Mouse (Mus musculus) bone marrow, adult 2 months (tissue): ENCODE results near the gene Glis1.
A peak's percentile ranks its signal among the peaks of the same experiment; 100 is the strongest.

Experiments used
- CTCF ChIP-seq: fragments of 200-500 bp; IDR thresholded peaks from 2 replicates; pipeline ENCODE4 v1.5.1; 2011; ENCODE audit warnings: low read length, control low read depth; ENCODE audit not compliant: control insufficient read depth, insufficient read depth
- POLR2A ChIP-seq: fragments of 200-500 bp; IDR thresholded peaks from 2 replicates; pipeline ENCODE4 v1.6.1; 2011; ENCODE audit warnings: low read depth, mild to moderate bottlenecking, control low read depth, low read length, borderline replicate concordance; ENCODE audit not compliant: control insufficient read depth

DNA sequence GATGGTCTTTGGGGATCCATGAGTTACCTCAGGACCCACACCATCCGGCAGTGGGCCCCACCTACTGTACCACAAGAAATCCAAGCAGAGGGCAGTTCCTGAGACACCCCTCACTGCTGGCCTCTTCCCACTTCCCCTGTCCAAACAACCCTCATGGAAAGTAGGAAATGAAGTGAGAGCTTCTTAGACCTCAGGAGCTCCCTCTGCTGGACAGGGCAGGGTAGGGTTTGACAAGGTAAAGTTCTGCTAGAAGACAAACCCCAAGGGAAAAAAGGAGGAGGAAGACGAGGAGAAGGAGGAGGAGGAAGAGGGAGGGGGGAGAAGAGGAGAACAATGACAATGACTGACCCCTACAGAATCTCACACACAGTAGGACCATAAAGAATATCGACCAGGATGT, 203.3 kb downstream of the Glis1 start:
- TF ChIP-seq CTCF (peak; percentile 37), POLR2A (no peak)
